Mouse (Mus musculus): Measurements from ENCODE around the gene Pid1. TPM values are rescaled to one million over a fixed set of nuclear protein-coding genes. Genes with fewer than 3 reads are reported as not detected.
"Not testable (repeated sequence)": the region's sequence is repeated elsewhere in the genome, so short reads cannot be mapped to it uniquely, and the experiment has no call there.

Pid1 gene
- total RNA-seq, 1 experiment from 2014 or later, result 4.5 TPM

- ATAC-seq (replicated peaks in 1 of 2; ENCODE audit: insufficient read depth in 1 of 2, low FRiP score in 2 of 2, low TSS enrichment in 1 of 2, low read depth in 1 of 2, poor library complexity in 2 of 2, severe bottlenecking in 2 of 2), result peak; percentile 27 to 49; a peak in 1 of 4 replicates
These were observed 1.0 kb downstream of the Pid1 start for GRCm38 (mm10) chr1:84362709-84363617.

GRCm38 (mm10) chr1:84362209-84362608 is 1.8 kb downstream of the Pid1 start:
- ATAC-seq (replicated peaks in 1 of 2; ENCODE audit: insufficient read depth in 1 of 2, low FRiP score in 2 of 2, low TSS enrichment in 1 of 2, low read depth in 1 of 2, poor library complexity in 2 of 2, severe bottlenecking in 2 of 2), result no peak

DNA sequence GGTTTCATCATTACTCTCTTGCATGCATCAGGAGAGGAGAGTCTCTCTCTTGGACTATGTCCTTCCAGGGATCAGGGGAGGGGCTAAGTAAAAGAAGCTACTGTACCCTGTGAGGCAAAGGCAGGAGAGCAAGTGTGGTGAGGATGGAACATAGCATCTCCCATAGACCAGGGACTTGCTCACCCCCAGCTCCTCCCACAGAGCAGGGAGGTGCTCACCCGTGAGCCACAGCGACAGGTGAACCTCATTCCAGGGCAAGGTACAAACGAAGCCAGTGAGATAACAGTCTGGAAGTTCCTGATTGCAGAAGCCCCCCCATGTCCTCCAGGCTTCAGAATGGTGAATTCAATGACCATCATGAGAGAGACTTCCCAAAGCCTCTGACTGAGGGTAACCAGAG is 2.6 kb downstream of the Pid1 start:
- no peak for ATAC-seq (replicated peaks in 1 of 2; ENCODE audit: insufficient read depth in 1 of 2, low FRiP score in 2 of 2, low TSS enrichment in 1 of 2, low read depth in 1 of 2, poor library complexity in 2 of 2, severe bottlenecking in 2 of 2)

DNA sequence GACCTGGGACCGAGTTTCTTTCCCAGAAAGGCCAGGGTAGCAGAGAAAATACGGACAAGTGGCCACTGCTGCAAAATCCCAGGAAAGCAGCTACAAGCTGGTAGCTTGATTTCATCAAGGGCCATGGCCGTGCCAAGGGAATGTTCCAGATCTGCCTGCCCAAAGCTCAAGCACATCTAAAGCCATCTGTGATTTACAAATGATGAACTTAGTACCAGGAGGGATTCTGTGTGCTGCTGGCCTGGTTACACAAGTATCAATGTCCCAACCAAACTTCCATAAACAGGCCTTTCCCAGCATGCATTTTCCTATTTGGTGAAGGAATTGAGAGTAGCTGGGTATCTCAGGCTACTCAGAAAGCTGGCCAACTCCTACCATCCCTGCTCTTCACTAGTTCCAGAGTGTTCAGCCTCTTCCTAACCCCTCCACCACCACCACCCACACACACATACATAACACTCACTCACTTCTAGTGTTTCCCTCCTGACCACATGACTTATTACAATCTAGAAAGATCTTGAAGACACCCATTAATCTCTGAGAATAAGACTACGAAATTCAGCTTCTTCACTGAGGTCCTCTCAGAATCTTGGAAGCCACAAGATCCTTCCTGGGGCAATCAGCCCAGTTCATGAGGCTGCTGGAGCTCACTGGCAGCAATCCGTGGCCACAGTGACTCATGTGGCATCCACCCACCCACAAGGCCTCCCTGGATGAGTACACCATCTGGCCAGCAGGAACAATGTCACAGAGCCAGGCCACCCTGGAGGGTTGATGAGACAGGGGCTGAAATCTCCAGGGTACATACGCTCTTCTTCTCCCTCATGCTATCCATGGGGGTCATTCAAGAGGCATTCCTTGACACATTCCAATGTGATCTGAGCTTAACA is 4.1 kb downstream of the Pid1 start:
- peak in 1 of 2 experiments; percentile 32; a peak in 2 of 4 replicates for ATAC-seq (replicated peaks in 1 of 2; ENCODE audit: insufficient read depth in 1 of 2, low FRiP score in 2 of 2, low TSS enrichment in 1 of 2, low read depth in 1 of 2, poor library complexity in 2 of 2, severe bottlenecking in 2 of 2)

GRCm38 (mm10) chr1:84357216-84357615 is 6.8 kb downstream of the Pid1 start:
- ATAC-seq (replicated peaks in 1 of 2; ENCODE audit: insufficient read depth in 1 of 2, low FRiP score in 2 of 2, low TSS enrichment in 1 of 2, low read depth in 1 of 2, poor library complexity in 2 of 2, severe bottlenecking in 2 of 2), result no peak

DNA sequence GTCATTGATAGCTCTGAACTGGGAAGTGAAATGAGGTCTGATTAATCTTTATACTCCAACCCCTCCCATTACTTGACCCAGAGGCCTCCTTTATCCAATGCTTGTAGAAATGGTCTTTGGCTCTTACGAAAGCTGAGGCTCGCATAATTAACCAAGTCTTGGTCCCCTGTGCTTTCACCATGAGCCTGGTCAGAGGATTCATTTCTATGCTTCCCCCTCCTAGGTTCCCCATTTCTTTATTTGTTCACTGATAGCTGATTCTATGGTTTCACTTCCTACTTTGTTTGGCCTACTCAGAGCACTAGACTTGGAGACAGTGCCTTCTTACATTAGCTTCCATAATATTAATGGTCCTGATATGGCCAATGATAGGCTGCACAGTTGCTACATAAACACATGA is 13.7 kb downstream of the Pid1 start:
- ATAC-seq (replicated peaks in 1 of 2; ENCODE audit: insufficient read depth in 1 of 2, low FRiP score in 2 of 2, low TSS enrichment in 1 of 2, low read depth in 1 of 2, poor library complexity in 2 of 2, severe bottlenecking in 2 of 2), result peak in 1 of 2 experiments; percentile 68; a peak in 2 of 4 replicates

- no peak for ATAC-seq (replicated peaks in 1 of 2; ENCODE audit: insufficient read depth in 1 of 2, low FRiP score in 2 of 2, low TSS enrichment in 1 of 2, low read depth in 1 of 2, poor library complexity in 2 of 2, severe bottlenecking in 2 of 2)
These were observed 16.0 kb downstream of the Pid1 start for GRCm38 (mm10) chr1:84347796-84348476.

GRCm38 (mm10) chr1:84332797-84333196 is 31.2 kb downstream of the Pid1 start:
- ATAC-seq (replicated peaks in 1 of 2; ENCODE audit: insufficient read depth in 1 of 2, low FRiP score in 2 of 2, low TSS enrichment in 1 of 2, low read depth in 1 of 2, poor library complexity in 2 of 2, severe bottlenecking in 2 of 2), result not testable (repeated sequence)

DNA sequence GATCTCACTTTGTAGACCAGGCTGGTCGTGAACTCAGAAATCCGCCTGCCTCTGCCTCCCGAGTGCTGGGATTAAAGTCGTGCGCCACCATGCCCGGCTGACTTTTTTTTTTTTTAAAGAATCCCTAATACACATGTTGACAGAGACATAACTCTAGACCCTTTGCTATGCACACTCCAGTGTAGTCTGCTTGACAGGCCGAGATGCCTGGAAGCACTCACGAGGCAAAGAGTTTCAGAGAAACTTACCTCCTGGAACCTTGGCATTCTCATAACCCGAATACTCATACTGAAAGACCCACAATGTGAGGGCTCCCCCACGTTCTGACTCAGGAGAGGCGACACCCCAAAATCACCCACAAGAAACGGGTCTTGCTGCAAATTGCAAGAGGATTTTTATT is 32.1 kb downstream of the Pid1 start:
- ATAC-seq (replicated peaks in 1 of 2; ENCODE audit: insufficient read depth in 1 of 2, low FRiP score in 2 of 2, low TSS enrichment in 1 of 2, low read depth in 1 of 2, poor library complexity in 2 of 2, severe bottlenecking in 2 of 2), result not testable (repeated sequence)

GRCm38 (mm10) chr1:84325309-84325708 is 38.7 kb downstream of the Pid1 start:
- no peak for ATAC-seq (replicated peaks in 1 of 2; ENCODE audit: insufficient read depth in 1 of 2, low FRiP score in 2 of 2, low TSS enrichment in 1 of 2, low read depth in 1 of 2, poor library complexity in 2 of 2, severe bottlenecking in 2 of 2)

GRCm38 (mm10) chr1:84321327-84321726 is 42.7 kb downstream of the Pid1 start:
- ATAC-seq (replicated peaks in 1 of 2; ENCODE audit: insufficient read depth in 1 of 2, low FRiP score in 2 of 2, low TSS enrichment in 1 of 2, low read depth in 1 of 2, poor library complexity in 2 of 2, severe bottlenecking in 2 of 2), result no peak

DNA sequence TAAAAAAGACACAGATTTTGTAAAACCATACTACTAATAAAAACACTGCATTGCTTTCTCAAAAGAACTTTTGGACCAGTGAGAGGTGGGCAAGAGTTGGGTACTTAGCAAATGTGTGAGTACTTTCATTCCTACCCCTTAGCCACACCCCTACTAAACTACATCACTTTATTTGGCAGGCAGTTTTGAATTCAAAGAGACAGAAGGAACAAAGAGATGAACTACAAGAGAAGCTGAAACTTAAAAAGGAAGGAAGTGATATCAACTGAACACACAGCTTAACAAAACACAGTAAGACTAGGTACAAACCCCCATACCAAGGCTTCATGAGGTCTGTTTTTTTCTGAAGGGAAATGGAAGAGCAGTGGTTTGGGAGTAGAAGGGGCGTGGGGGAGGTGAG is 45.4 kb downstream of the Pid1 start:
- no peak; a peak in 1 of 4 replicates for ATAC-seq (replicated peaks in 1 of 2; ENCODE audit: insufficient read depth in 1 of 2, low FRiP score in 2 of 2, low TSS enrichment in 1 of 2, low read depth in 1 of 2, poor library complexity in 2 of 2, severe bottlenecking in 2 of 2)

DNA sequence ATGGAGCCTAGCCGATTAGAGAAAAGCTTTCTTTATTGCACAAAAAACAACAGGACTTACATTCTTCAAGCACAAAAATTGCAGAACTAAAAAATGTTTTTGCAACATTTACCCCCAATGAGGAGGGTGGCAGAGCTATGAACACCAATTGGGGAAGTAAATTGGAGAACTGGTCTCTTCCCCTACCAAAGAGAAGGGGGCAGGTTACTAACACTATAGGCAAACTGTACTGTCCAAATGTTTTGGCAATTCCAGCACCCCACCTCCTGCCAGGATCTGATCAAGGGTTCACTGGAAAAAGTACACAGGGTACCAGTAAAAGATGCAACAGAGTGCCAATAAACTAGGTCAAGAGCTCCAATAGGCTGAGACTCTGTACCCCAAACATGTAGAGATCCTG is 46.2 kb downstream of the Pid1 start:
- ATAC-seq (replicated peaks in 1 of 2; ENCODE audit: insufficient read depth in 1 of 2, low FRiP score in 2 of 2, low TSS enrichment in 1 of 2, low read depth in 1 of 2, poor library complexity in 2 of 2, severe bottlenecking in 2 of 2), result peak; percentile 94 to 95; a peak in 3 of 4 replicates

DNA sequence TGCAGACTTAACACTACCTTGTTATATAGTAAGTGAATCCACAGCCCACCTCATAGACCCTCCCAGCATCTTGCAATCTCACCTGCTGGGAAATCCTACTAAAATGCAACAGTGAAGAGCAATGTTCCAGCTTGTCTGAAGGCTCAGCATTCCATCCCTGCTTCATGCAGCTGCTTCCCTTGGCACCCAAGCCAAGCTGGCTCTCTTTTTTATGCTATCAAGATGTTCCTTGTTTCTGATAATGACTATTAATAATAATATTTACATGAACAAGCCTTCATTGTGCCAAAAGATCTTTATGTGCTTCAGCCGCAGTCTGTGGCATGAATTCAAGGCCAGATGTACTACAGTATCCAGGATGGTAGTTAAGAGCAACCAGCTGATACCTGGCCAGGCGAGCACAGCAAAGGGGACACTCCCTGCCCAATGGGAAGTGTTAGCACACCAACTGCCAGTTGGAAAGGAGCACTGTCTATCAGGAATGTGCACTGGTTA is 54.0 kb downstream of the Pid1 start:
- no peak for ATAC-seq (replicated peaks in 1 of 2; ENCODE audit: insufficient read depth in 1 of 2, low FRiP score in 2 of 2, low TSS enrichment in 1 of 2, low read depth in 1 of 2, poor library complexity in 2 of 2, severe bottlenecking in 2 of 2)

- no peak for ATAC-seq (replicated peaks in 1 of 2; ENCODE audit: insufficient read depth in 1 of 2, low FRiP score in 2 of 2, low TSS enrichment in 1 of 2, low read depth in 1 of 2, poor library complexity in 2 of 2, severe bottlenecking in 2 of 2)
These were observed 58.1 kb downstream of the Pid1 start for GRCm38 (mm10) chr1:84305713-84306421.

GRCm38 (mm10) chr1:84302788-84303187 is 61.2 kb downstream of the Pid1 start:
- peak; percentile 69 to 81; a peak in 3 of 4 replicates for ATAC-seq (replicated peaks in 1 of 2; ENCODE audit: insufficient read depth in 1 of 2, low FRiP score in 2 of 2, low TSS enrichment in 1 of 2, low read depth in 1 of 2, poor library complexity in 2 of 2, severe bottlenecking in 2 of 2)

- ATAC-seq (replicated peaks in 1 of 2; ENCODE audit: insufficient read depth in 1 of 2, low FRiP score in 2 of 2, low TSS enrichment in 1 of 2, low read depth in 1 of 2, poor library complexity in 2 of 2, severe bottlenecking in 2 of 2), result no peak
These were observed 64.3 kb downstream of the Pid1 start for GRCm38 (mm10) chr1:84299719-84300118.
